Comparison of ENCODE assay signal across 25 mouse cellular contexts in genomic region chr5:65043407-65043895, GRCm38 (mm10). TPM values are rescaled to one million over a fixed set of nuclear protein-coding genes. Genes with fewer than 3 reads are reported as not detected.
DNase-seq lines count a peak whose midpoint lies in the region; ATAC-seq and TF ChIP-seq lines count a peak whose summit lies in the region.
"Had no signal": no experiment of that assay in that cellular context is flagged by ENCODE, and none has a peak within 500 bp of the region (broad histone marks: within the 10 kb centered on the region; RNA-seq: fewer than 3 reads in every experiment).

No protein-coding gene starts in this region.

- H3K27ac ChIP-seq in hindbrain, embryonic 13.5 days, result 0 out of 2 replicates have a peak overlapping the region, but pooled peaks have one; percentile 5
- no peak overlapping the region for H3K27ac ChIP-seq in hindbrain, embryonic 16.5 days (ENCODE audit: low read depth, low read length)
- H3K27ac ChIP-seq: embryonic facial prominence, embryonic 12.5 days; gastrocnemius, adult 2 months; hindbrain, embryonic 15.5 days; intestine, embryonic 15.5 days; liver, embryonic 13.5 days had no signal

- no peak overlapping the region for H3K9ac ChIP-seq in hindbrain, embryonic 13.5 days
- H3K9ac ChIP-seq in hindbrain, embryonic 16.5 days (ENCODE audit: low read depth, low read length), result no peak overlapping the region
- H3K9ac ChIP-seq: embryonic facial prominence, embryonic 12.5 days; hindbrain, embryonic 15.5 days; intestine, embryonic 15.5 days; liver, embryonic 13.5 days had no signal

- 54% methylated on average over 11 of the region's 11 CpGs for WGBS in hindbrain, embryonic 13.5 days
- 56% methylated on average over 11 of the region's 11 CpGs for WGBS in hindbrain, embryonic 16.5 days

- ATAC-seq in hindbrain, embryonic 13.5 days (ENCODE audit: low FRiP score), result no peak
- no peak for ATAC-seq in hindbrain, embryonic 16.5 days
- ATAC-seq: CD4-positive, CD25-positive, alpha-beta regulatory T cell, adult 4 months; intestine, embryonic 15.5 days had no signal

- no peak overlapping the region for H3K4me3 ChIP-seq in hindbrain, embryonic 13.5 days
- H3K4me3 ChIP-seq in hindbrain, embryonic 16.5 days (ENCODE audit: low read length), result no peak overlapping the region
- H3K4me3 ChIP-seq in myocyte, result no peak overlapping the region
- H3K4me3 ChIP-seq: embryonic facial prominence, embryonic 12.5 days; erythroblast, embryonic 14.5 days; gastrocnemius, adult 2 months; hindbrain, embryonic 15.5 days; intestine, embryonic 15.5 days; liver, embryonic 13.5 days had no signal

- no peak for TF ChIP-seq POLR2A in myocyte (IDR thresholded peaks at IDR 0.05; ENCODE audit: insufficient read length, low read depth)

- no peaks in the 10 kb centered on the region for H3K36me3 ChIP-seq in hindbrain, embryonic 13.5 days
- no peaks in the 10 kb centered on the region for H3K36me3 ChIP-seq in hindbrain, embryonic 16.5 days (ENCODE audit: control insufficient read depth, insufficient read depth, low read length)
- H3K36me3 ChIP-seq in myocyte (ENCODE audit: control insufficient read depth, insufficient read depth), result peaks cover 5% of the 10 kb centered on the region
- H3K36me3 ChIP-seq: embryonic facial prominence, embryonic 12.5 days; hindbrain, embryonic 15.5 days; intestine, embryonic 15.5 days had no signal

- no peak overlapping the region for H3ac ChIP-seq in myocyte (ENCODE audit: control insufficient read depth, insufficient read length)

- peaks cover 22% of the 10 kb centered on the region for H3K4me1 ChIP-seq in hindbrain, embryonic 13.5 days (replicated peaks)
- H3K4me1 ChIP-seq in hindbrain, embryonic 16.5 days (ENCODE audit: control insufficient read depth, insufficient read depth, low read depth, low read length), result peaks cover 6% of the 10 kb centered on the region
- H3K4me1 ChIP-seq: intestine, embryonic 15.5 days; liver, embryonic 13.5 days had no signal

- H3K9me3 ChIP-seq in hindbrain, embryonic 13.5 days, result no peaks in the 10 kb centered on the region
- H3K9me3 ChIP-seq in hindbrain, embryonic 16.5 days (ENCODE audit: control insufficient read depth, low read length), result no peaks in the 10 kb centered on the region
- H3K9me3 ChIP-seq: embryonic facial prominence, embryonic 12.5 days; hindbrain, embryonic 15.5 days; intestine, embryonic 15.5 days; liver, embryonic 13.5 days had no signal

- H3K79me2 ChIP-seq in myocyte (ENCODE audit: control insufficient read depth, insufficient read depth), result no peaks in the 10 kb centered on the region

- H3K4me2 ChIP-seq in hindbrain, embryonic 13.5 days, result no peak overlapping the region
- no peak overlapping the region for H3K4me2 ChIP-seq in hindbrain, embryonic 16.5 days (ENCODE audit: low read length)
- H3K4me2 ChIP-seq in myocyte (ENCODE audit: low read depth), result no peak overlapping the region
- H3K4me2 ChIP-seq: embryonic facial prominence, embryonic 12.5 days; hindbrain, embryonic 15.5 days; intestine, embryonic 15.5 days; liver, embryonic 13.5 days had no signal

- no peaks in the 10 kb centered on the region for H3K27me3 ChIP-seq in hindbrain, embryonic 13.5 days
- no peaks in the 10 kb centered on the region for H3K27me3 ChIP-seq in hindbrain, embryonic 16.5 days (replicated peaks; ENCODE audit: control insufficient read depth, insufficient read depth, low read length)
- H3K27me3 ChIP-seq in myocyte (ENCODE audit: control insufficient read depth, insufficient read depth, insufficient read length), result no peaks in the 10 kb centered on the region
- H3K27me3 ChIP-seq: embryonic facial prominence, embryonic 12.5 days; hindbrain, embryonic 15.5 days; intestine, embryonic 15.5 days; liver, embryonic 13.5 days had no signal

- peak; percentile 36 for DNase-seq in adrenal gland, adult 8-10 months
- DNase-seq in adrenal gland, postnatal 25 days, result no peak
- DNase-seq in retina, embryonic 14.5 days (ENCODE audit: low spot score), result peak; percentile 41
- no peak for DNase-seq in retina, postnatal 1 day
- no peak for DNase-seq in embryo, embryonic 10.5 days (ENCODE audit: low spot score)
- DNase-seq: cerebellum, adult 18-20 months; cerebellum, postnatal 14 days; gastrocnemius, adult 2 months; kidney, adult 9 months; kidney, postnatal 14 days; liver, embryonic 13.5 days; lung, adult 2 months; lung, postnatal 14 days; right cerebral cortex, postnatal 14 days; thymus, postnatal 36 days had no signal

TF ChIP-seq in myocyte, 11 proteins besides CTCF, POLR2A, EP300 and RAD21:
- TF ChIP-seq MAX (IDR thresholded peaks at IDR 0.05; ENCODE audit: low read depth) (no peak), POLR2AphosphoS2 (IDR thresholded peaks at IDR 0.05; ENCODE audit: insufficient read length, low read depth) (peak; percentile 44)

RNA-seq across cellular contexts. Expression of gene Tmem156, which starts 48.5 kb away (rescaled TPM):
- under 1 TPM; 0.42 to 0.89 (median 0.73) TPM for total RNA-seq in adrenal gland, adult 8-10 months (2022)
- 0.21 TPM in 1 of 2 replicates, not detected in the other for total RNA-seq in adrenal gland, postnatal 25 days (2021)
- polyA plus RNA-seq in hindbrain, embryonic 13.5 days (2015; fragmentation: Nextera tagmentation; extraction: Ambion mirVana), result 0.19 TPM in 1 of 2 replicates, not detected in the other
- 0.16 TPM in 1 of 2 replicates, not detected in the other for polyA plus RNA-seq in hindbrain, embryonic 16.5 days (2015; fragmentation: Nextera tagmentation; extraction: Ambion mirVana)
- polyA plus RNA-seq in myocyte (2012; fragmentation: generic; extraction: Trizol), result 0.61 TPM
- total RNA-seq: gastrocnemius, adult 2 months; heart, postnatal 25 days had no signal
- polyA plus RNA-seq: embryonic facial prominence, embryonic 12.5 days; erythroblast, embryonic 14.5 days; heart, embryonic 14.5 days; hindbrain, embryonic 15.5 days had no signal

Comparison
In these comparisons a context has a peak if more than half of its experiments do, and no peak if none do; other contexts are left out.
1. DNase-seq: peak in adrenal gland, adult 8-10 months (single experiment) and retina, embryonic 14.5 days (single experiment); none in adrenal gland, postnatal 25 days (single experiment), retina, postnatal 1 day (single experiment) and embryo, embryonic 10.5 days (single experiment).